Mouse (Mus musculus): ENCODE measurements around the gene Gm21671.
"Not testable (repeated sequence)": the region's sequence is repeated elsewhere in the genome, so short reads cannot be mapped to it uniquely, and the experiment has no call there.

Gene Gm21671

DNA sequence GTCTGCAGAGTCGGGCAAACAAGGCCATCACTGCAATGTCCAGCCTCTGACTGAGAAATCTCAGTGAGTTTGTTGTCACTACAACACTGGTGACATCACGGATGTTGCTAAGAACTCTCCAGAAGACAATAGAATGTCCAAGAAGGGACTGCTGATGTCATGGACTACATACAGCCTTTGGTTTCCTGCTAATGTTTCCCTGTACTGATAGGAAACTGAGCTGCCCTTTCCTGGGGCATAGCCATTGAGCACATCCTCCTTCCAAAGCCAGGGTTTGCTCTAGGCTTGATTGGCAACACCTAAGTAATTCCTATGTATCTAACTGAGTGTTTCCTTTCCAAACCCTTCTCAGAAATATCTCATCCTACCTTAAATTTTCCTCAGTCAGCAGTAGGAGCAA, at the start of gene Gm21671:
Gene Gm21671, minus strand, starts transcription at position 101 of the 400 bp plus-strand sequence.
- DNase-seq (ENCODE audit: low spot score in 2 of 2), result not testable (repeated sequence)

- not testable (repeated sequence) for DNase-seq (ENCODE audit: low spot score in 2 of 2)
Observed at GRCm38 (mm10) chr5:25988550-25988949, 34.3 kb upstream of the Gm21671 start, which contains the start of gene Gm21698. Gene Gm21698 (minus strand): TSS chr5:25988650.

- DNase-seq (ENCODE audit: low spot score in 2 of 2), result not testable (repeated sequence)
Observed at GRCm38 (mm10) chr5:25972563-25972962, 18.3 kb upstream of the Gm21671 start, which contains the start of gene Gm21680. Gene Gm21680 (minus strand): TSS chr5:25972663.

DNA sequence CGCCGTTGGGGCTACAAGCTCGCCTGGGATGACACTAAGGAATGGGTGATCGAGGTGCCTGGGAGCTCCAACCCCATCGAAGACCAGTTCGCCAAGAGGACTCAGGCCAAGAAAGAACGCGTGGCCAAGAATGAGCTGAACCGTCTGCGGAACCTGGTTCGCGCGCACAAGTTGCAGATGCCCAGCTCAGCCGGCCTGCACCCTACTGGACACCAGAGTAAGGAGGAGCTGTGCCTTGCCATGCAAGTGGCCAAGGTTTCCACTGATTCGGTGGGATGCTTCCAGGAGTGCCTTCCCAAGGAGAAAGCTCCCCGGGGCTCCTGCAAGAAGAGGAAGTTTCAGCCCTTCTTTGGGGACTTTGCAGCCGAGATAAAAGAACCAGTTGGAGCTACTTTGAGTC, 2.8 kb upstream of the Gm21671 start:
- not testable (repeated sequence) for DNase-seq (ENCODE audit: low spot score in 2 of 2)

DNA sequence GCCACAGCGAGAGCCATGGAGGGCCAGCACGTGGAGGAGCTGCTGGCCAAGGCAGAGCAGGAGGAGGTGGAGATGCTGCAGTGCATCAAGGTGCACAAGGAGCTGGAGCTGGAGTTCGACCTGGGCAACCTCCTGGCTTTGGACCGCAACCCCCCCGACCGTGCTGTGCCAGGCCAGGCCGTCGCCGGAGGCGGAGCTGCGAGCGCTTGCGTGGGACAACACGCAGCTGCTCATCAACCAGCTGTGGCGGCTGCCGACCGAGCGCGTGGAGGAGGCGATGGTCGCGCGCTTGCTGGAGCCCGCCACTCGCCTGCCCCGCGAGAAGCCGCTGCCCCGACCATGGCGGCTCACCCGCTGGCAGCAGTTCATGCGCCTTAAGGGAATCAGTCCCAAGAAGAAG, 2.4 kb upstream of the Gm21671 start:
- not testable (repeated sequence) for DNase-seq (ENCODE audit: low spot score in 2 of 2)

DNA sequence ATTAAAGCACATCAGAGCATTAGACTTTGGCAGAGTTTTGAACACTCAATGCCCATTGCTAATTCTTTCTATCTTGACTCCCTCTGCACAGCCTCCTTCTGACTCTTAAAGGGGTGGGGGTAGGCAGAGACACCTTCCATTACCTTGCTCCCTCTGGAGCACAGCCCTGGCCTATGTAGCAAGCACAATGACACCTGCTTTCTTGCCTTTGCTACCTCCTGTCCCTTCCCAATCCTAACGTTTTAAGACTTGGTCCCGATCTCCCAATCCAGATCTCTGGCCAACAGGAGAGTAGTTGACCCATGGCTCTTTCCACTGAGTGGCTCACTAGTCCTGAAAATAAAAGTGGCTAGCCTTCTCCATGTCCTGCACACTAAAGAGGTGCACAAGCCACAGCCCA, 8.8 kb downstream of the Gm21671 start:
- not testable (repeated sequence) for DNase-seq (ENCODE audit: low spot score in 2 of 2)

GRCm38 (mm10) chr5:25942281-25942680, 11.9 kb downstream of the Gm21671 start, which contains the start of gene Gm21663:
Gene Gm21663 (minus strand): TSS chr5:25942381.
- DNase-seq (ENCODE audit: low spot score in 2 of 2), result not testable (repeated sequence)
